Mouse (Mus musculus) embryonic facial prominence, embryonic 10.5 days (tissue): ENCODE measurements at regions not wholly inside any gene's neighbourhood (a gene's known extent, or its start where the extent isn't known, plus 50 kb on each side); places are given as distances from the start of the nearest gene placed in this dataset.

Experiments used
- DNase-seq: peaks from one replicate; pipeline ENCODE4 v3.0.0-alpha.2; 2017; ENCODE audit warnings: low spot score
- H3K27ac ChIP-seq: fragments of 300-500 bp; sonication (generic); replicated peaks from 2 replicates; pipeline ENCODE4 v1.5.1; 2016; ENCODE audit warnings: mild to moderate bottlenecking
- H3K27me3 ChIP-seq: fragments of 300-500 bp; sonication (generic); replicated peaks from 2 replicates; pipeline ENCODE4 v1.6.1; 2016; ENCODE audit warnings: low read depth, mild to moderate bottlenecking; ENCODE audit not compliant: poor library complexity, severe bottlenecking
- H3K36me3 ChIP-seq: fragments of 300-500 bp; sonication (generic); replicated peaks from 2 replicates; pipeline ENCODE4 v1.6.1; 2016; ENCODE audit warnings: mild to moderate bottlenecking, moderate library complexity
- H3K4me1 ChIP-seq: fragments of 300-500 bp; sonication (generic); 2 replicates; pipeline ENCODE4 v1.6.1; 2016
- H3K4me3 ChIP-seq: fragments of 300-500 bp; sonication (generic); 2 replicates; pipeline ENCODE4 v1.5.1; 2016; ENCODE audit warnings: mild to moderate bottlenecking, moderate library complexity
- H3K9me3 ChIP-seq: fragments of 300-500 bp; sonication (generic); 2 replicates; pipeline ENCODE4 v1.6.1; 2016; ENCODE audit warnings: mild to moderate bottlenecking
- WGBS: fragments of 180-500 bp; shearing (Covaris S2); methylation state at CpG from one replicate; pipeline ENCODE4 v1.1.7; 2016; 5-methylcytosine and 5-hydroxymethylcytosine counted together

DNA sequence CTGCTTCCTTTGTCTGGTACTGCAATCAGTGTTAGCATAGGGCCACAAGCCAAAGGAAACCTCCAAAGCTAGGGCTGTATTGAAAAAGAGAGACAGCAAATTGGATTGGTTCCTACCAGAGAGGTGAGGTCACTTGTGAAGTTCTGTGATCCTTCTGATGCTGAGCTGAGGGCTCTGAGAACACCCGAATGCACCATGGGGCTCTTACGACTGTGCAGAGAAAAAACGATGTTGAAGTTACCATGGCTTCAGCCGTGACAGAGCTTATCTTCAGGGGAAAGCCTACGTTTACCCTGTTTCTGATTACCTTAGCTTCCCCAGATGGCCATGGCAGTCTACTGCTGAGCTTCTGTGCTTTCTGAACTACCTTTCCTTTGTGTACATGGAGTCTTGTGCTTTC is 53.9 kb upstream of the Fmo9 start:
- no peak overlapping the region for H3K4me3 ChIP-seq
- no peaks in the 10 kb centered on the region for H3K36me3 ChIP-seq
- no peaks in the 10 kb centered on the region for H3K4me1 ChIP-seq
- H3K9me3 ChIP-seq, result no peaks in the 10 kb centered on the region
- 73% methylated on average over 5 of the region's 5 CpGs for WGBS
- H3K27me3 ChIP-seq, result no peaks in the 10 kb centered on the region
- no peak for DNase-seq
- H3K27ac ChIP-seq, result no peak overlapping the region

DNA sequence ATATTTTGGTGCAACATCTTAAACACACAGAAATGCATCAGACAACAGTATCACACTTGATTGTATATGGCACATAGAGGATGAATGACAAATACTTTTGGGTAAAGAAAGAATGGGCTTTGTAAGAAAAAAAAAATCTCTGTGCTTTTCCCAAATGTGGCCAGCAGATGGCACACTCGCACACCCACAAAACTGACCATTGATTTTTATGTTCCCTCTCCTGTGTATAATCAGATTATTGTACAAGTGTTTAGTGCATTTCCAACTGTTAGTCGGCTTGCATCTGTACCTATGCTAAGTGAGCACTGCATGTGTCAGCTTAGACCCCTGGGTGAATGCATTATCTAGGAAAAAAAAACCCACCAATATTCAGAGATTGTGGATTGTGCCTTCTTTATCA is 56.4 kb upstream of the Fmo9 start:
- no peaks in the 10 kb centered on the region for H3K27me3 ChIP-seq
- no peaks in the 10 kb centered on the region for H3K9me3 ChIP-seq
- DNase-seq, result peak; percentile 57
- no peaks in the 10 kb centered on the region for H3K36me3 ChIP-seq
- H3K4me3 ChIP-seq, result no peak overlapping the region
- 1% methylated on average over 2 of the region's 2 CpGs for WGBS
- H3K27ac ChIP-seq, result no peak overlapping the region
- no peaks in the 10 kb centered on the region for H3K4me1 ChIP-seq

DNA sequence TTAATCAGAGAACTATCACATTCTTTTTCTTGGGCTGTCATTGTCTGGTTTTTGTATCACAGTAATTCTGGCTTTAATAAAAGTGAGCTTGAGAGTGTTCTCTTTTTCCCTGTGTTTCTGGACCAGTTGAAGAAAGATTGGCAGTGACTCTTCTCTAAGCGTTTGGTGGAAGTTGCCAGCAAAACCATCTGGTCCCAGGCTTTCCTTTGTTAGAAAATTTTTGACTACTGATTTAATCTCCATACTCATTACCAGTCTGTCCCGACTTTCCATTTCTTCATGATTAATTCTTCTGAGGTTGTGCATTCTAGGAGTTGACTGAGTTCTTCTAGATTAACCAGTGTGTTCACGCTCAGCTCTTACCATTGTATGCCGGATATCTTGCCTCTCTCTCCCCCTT is 68.6 kb upstream of the Fmo9 start:
- no peaks in the 10 kb centered on the region for H3K9me3 ChIP-seq
- no peaks in the 10 kb centered on the region for H3K36me3 ChIP-seq
- WGBS, result 86% methylated on average over 4 of the region's 4 CpGs
- no peak for DNase-seq
- no peaks in the 10 kb centered on the region for H3K27me3 ChIP-seq
- no peak overlapping the region for H3K4me3 ChIP-seq
- H3K27ac ChIP-seq, result no peak overlapping the region
- H3K4me1 ChIP-seq, result no peaks in the 10 kb centered on the region

GRCm38 (mm10) chr1:166750777-166751176 is 69.1 kb upstream of the Fmo9 start:
- WGBS, result 82% methylated on average over 4 of the region's 4 CpGs

DNA sequence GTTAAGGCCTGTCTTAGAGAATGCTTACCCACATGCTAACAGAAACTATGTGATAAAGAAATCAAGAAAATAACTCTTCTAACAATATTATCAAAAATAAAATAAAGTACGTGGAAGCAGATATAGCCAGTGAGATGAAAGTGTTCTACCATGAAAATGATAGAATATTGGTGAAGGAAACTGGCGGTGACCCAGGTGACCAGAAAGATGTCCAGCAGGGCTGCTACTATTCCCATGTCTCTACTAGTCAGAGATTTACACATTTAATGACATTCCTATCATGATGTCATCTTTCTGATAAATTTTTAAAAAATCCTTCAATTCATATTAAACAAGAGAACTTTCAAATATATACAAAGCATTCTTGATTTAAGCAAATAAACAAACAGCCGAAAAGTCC is 69.8 kb upstream of the Fmo9 start:
- DNase-seq, result no peak
- H3K36me3 ChIP-seq, result no peaks in the 10 kb centered on the region
- H3K9me3 ChIP-seq, result no peaks in the 10 kb centered on the region
- no peak overlapping the region for H3K4me3 ChIP-seq
- WGBS, result 93% methylated on average over 3 of the region's 3 CpGs
- no peak overlapping the region for H3K27ac ChIP-seq
- H3K27me3 ChIP-seq, result no peaks in the 10 kb centered on the region
- no peaks in the 10 kb centered on the region for H3K4me1 ChIP-seq

More at GRCm38 (mm10) chr1:166750777-166751176, 69.1 kb upstream of the Fmo9 start:
- Histone ChIP-seq H3K4me3 (no peak overlapping the region), H3K9me3 (no peaks in the 10 kb centered on the region), H3K27me3 (no peaks in the 10 kb centered on the region), H3K27ac (no peak overlapping the region), H3K36me3 (no peaks in the 10 kb centered on the region), H3K4me1 (no peaks in the 10 kb centered on the region)
- no peak for DNase-seq

- Histone ChIP-seq H3K27me3 (no peaks in the 10 kb centered on the region), H3K36me3 (no peaks in the 10 kb centered on the region), H3K9me3 (no peaks in the 10 kb centered on the region), H3K4me3 (no peak overlapping the region), H3K27ac (no peak overlapping the region), H3K4me1 (no peaks in the 10 kb centered on the region)
- 89% methylated on average over 6 of the region's 6 CpGs for whole genome bisulfite sequencing
- no peak for DNase-seq
These were observed 71.5 kb upstream of the Fmo9 start for GRCm38 (mm10) chr1:166752990-166753709.

DNA sequence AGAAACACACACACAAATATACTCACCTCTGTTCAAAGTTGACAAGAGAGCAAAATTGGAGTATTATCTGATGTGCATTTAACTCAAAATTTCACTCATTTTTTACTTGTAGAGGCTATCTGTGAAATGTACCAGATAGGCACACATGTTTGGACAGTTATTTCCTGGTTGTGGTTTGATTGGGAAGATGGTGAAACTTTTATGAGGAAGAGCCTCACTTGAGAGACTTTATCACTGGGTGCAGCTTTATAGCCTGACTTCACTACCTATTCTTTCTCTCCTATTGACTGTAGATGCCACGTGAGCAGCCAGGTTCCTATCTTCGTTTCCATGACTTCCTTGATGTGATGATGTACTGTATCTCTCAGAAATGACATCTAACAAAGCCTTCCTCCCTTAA is 77.3 kb upstream of the Fmo9 start:
- Histone ChIP-seq H3K36me3 (no peaks in the 10 kb centered on the region), H3K4me3 (no peak overlapping the region), H3K27me3 (no peaks in the 10 kb centered on the region), H3K4me1 (no peaks in the 10 kb centered on the region), H3K9me3 (peaks cover 4% of the 10 kb centered on the region; the same call in 1 of the 2 replicates), H3K27ac (no peak overlapping the region)
- DNase-seq, result no peak
- 83% methylated on average over 2 of the region's 2 CpGs for WGBS

DNA sequence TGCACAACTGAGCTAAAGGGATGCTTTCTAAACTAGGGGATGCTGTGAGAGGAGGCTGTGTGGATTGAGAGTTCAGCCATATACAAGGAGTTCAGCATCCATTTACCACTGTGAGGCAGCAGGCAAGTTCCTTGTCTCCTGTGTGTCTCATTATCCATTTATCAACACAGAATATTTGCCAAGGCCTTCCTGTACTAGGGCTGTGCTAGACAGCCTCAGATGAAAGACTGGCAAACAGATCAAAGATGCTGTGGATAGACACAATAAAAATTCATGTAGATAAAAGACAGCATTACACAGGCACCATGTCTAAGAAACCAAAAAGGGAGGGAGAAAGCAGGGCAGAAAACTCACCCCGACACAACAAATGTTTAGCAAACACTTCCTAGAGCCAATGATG is 91.5 kb upstream of the Fmo9 start:
- no peak overlapping the region for H3K4me3 ChIP-seq
- H3K36me3 ChIP-seq, result no peaks in the 10 kb centered on the region
- WGBS, result 90% methylated on average over 1 of the region's 1 CpGs
- H3K4me1 ChIP-seq, result no peaks in the 10 kb centered on the region
- DNase-seq, result no peak
- no peak overlapping the region for H3K27ac ChIP-seq
- H3K27me3 ChIP-seq, result no peaks in the 10 kb centered on the region
- H3K9me3 ChIP-seq, result no peaks in the 10 kb centered on the region

DNA sequence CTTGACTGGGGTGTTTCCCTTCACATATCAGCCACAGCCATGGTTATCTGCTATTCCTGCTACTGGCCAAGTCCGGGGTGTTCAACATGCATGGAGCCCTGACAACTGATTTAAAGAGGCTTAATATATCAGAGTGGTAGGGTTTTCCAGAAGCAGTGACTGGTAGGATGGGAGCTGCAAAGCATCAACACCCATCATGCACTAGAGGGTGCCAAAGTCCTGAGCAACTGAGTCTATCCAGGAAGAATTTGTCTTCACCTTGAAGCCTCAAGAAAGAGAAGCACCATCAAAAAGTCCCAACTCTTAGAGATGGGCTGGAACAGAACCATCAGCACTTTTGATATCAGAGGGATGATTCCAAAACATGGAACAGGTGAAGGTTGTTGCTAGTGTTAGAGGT is 100.5 kb upstream of the Fmo9 start:
- no peaks in the 10 kb centered on the region for H3K9me3 ChIP-seq
- peak; percentile 14 for DNase-seq
- no peak overlapping the region for H3K27ac ChIP-seq
- H3K4me3 ChIP-seq, result no peak overlapping the region
- no peaks in the 10 kb centered on the region for H3K27me3 ChIP-seq
- 54% methylated on average over 1 of the region's 1 CpGs for WGBS
- H3K4me1 ChIP-seq, result no peaks in the 10 kb centered on the region
- H3K36me3 ChIP-seq, result no peaks in the 10 kb centered on the region

- WGBS, result 65% methylated on average over 1 of the region's 1 CpGs
- no peak overlapping the region for H3K4me3 ChIP-seq
- no peaks in the 10 kb centered on the region for H3K9me3 ChIP-seq
- H3K4me1 ChIP-seq, result no peaks in the 10 kb centered on the region
- H3K27me3 ChIP-seq, result no peaks in the 10 kb centered on the region
- no peak for DNase-seq
- no peak overlapping the region for H3K27ac ChIP-seq
- no peaks in the 10 kb centered on the region for H3K36me3 ChIP-seq
These were observed 106.3 kb upstream of the Fmo9 start for GRCm38 (mm10) chr1:166787945-166788344.

- 78% methylated on average over 1 of the region's 1 CpGs for WGBS
- Histone ChIP-seq H3K27ac (no peak overlapping the region), H3K9me3 (no peaks in the 10 kb centered on the region), H3K4me1 (no peaks in the 10 kb centered on the region), H3K36me3 (no peaks in the 10 kb centered on the region), H3K4me3 (no peak overlapping the region), H3K27me3 (no peaks in the 10 kb centered on the region)
- no peak for DNase-seq
These were observed 107.3 kb upstream of the Fmo9 start for GRCm38 (mm10) chr1:166788824-166789399.

DNA sequence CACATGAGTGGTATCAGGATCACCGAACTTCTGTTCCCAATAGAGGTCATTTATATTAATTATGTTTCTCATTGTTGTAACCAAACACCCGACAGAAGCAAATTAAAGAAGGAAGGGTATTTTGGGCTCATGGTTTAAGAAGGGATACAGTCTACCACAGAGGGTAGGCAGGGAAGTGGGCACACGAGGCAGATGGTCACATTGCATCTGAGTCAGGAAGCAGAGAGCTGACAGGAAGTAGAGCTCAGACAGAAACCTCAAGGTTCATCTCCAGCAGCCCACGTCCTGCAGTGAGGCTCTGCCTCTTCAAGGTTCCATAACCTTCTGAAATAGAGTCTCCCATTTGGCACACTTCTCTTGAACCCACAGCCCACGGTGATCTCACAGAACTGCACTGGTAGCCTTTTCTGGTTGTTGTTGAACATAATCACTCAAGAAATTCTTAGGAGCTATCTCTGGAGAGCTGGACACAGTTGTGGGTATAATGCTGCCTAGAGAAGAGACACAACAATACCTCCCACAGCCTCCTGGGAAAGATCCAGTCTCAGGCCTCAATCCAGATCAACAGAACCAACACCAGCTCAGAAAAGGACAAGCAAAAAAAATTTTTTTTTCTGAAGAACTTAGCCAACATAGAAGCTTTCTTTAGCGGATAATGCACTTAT is 111.5 kb upstream of the Fmo9 start:
- Histone ChIP-seq H3K27me3 (no peaks in the 10 kb centered on the region), H3K4me3 (no peak overlapping the region), H3K27ac (no peak overlapping the region), H3K9me3 (no peaks in the 10 kb centered on the region), H3K4me1 (no peaks in the 10 kb centered on the region), H3K36me3 (no peaks in the 10 kb centered on the region)
- WGBS, result 73% methylated on average over 6 of the region's 6 CpGs
- DNase-seq, result no peak

DNA sequence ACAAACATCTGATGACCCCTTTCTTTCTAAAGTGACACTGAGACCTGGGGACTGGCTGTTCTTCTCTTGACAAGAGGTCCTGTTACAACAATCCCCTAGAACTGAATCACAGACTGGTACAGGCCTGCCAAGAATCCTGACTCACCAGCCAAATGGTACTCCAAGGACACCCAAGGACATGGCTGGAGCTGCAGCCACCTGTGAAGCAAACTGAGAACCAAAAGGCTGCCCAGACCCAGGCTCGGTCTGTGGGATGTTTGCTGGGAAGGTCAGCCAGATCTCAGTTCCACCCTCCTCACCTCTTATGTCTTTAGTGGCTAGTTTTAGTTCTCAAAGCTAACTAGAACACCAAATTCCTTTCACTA is 112.1 kb upstream of the Fmo9 start:
- Histone ChIP-seq H3K4me1 (no peaks in the 10 kb centered on the region), H3K36me3 (no peaks in the 10 kb centered on the region), H3K9me3 (no peaks in the 10 kb centered on the region), H3K27me3 (no peaks in the 10 kb centered on the region), H3K27ac (no peak overlapping the region), H3K4me3 (no peak overlapping the region)
- WGBS, result 92% methylated on average over 1 of the region's 1 CpGs
- DNase-seq, result no peak
